Mouse (Mus musculus) embryonic fibroblast, embryonic 13.5 days (primary cell): ENCODE results near the gene Cab39l.

Source experiments
- CTCF ChIP-seq: IDR thresholded peaks from 2 replicates; pipeline ENCODE4 v1.5.1; 2011; ENCODE audit warnings: mild to moderate bottlenecking, control low read depth, low read length, moderate library complexity, borderline replicate concordance; ENCODE audit not compliant: insufficient read depth
- POLR2A ChIP-seq: IDR thresholded peaks from 2 replicates; pipeline ENCODE4 v1.6.1; 2011; ENCODE audit warnings: low read depth, mild to moderate bottlenecking, control low read depth, low read length, moderate library complexity

DNA sequence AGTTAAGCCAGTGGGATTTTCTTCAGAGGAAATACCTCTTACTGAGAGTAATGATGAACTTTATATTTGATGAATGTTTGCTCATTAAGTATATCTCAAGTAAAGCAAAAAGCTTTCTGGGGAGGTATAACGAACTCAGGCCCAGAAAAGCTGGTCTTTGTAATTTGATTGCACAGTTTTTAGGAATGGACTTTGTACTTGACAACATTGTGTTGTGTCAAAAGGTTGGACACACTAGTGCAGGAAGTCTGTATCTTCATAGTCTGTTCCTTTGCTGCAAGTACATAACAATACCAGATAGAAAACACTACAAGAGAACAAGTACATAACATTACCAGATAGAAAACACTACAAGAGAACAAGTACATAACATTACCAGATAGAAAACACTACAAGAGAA is 4.6 kb downstream of the Cab39l start:
- no peak for TF ChIP-seq CTCF
- no peak for TF ChIP-seq POLR2A
